Mouse (Mus musculus) kidney, postnatal 14 days (tissue): Measurements from ENCODE around the gene Csta1.
A peak's percentile ranks its signal among the peaks of the same experiment; 100 is the strongest.
"Not testable (repeated sequence)": the region's sequence is repeated elsewhere in the genome, so short reads cannot be mapped to it uniquely, and the experiment has no call there.

Experiments used
- DNase-seq: peaks from one replicate; pipeline ENCODE4 v3.0.0; 2022; ENCODE audit warnings: mixed read lengths

The Csta1 gene

GRCm38 (mm10) chr16:36131141-36131540 lies at the start of gene Csta1:
Gene Csta1 (minus strand): TSS chr16:36131241.
- DNase-seq: no peak

- DNase-seq: no peak
Measured at GRCm38 (mm10) chr16:36179910-36180309, 48.9 kb upstream of the Csta1 start.

- no peak for DNase-seq
Measured at GRCm38 (mm10) chr16:36176108-36176507, 45.1 kb upstream of the Csta1 start.

GRCm38 (mm10) chr16:36167841-36168240 lies 36.8 kb upstream of the Csta1 start:
- DNase-seq: not testable (repeated sequence)

GRCm38 (mm10) chr16:36156402-36156975 lies 25.4 kb upstream of the Csta1 start, which contains the start of gene Stfa2l1:
Gene Stfa2l1 (plus strand): TSS chr16:36156811.
- no peak for DNase-seq

GRCm38 (mm10) chr16:36138201-36138600 lies 7.2 kb upstream of the Csta1 start:
- DNase-seq: no peak

GRCm38 (mm10) chr16:36128092-36128491 lies 2.9 kb downstream of the Csta1 start:
- peak; percentile 22 for DNase-seq

GRCm38 (mm10) chr16:36115751-36116150 lies 15.3 kb downstream of the Csta1 start:
- not testable (repeated sequence) for DNase-seq

- not testable (repeated sequence) for DNase-seq
Measured at GRCm38 (mm10) chr16:36111486-36111885, 19.6 kb downstream of the Csta1 start.

- no peak for DNase-seq
Measured at GRCm38 (mm10) chr16:36102211-36102610, 28.8 kb downstream of the Csta1 start.

- no peak for DNase-seq
Measured at GRCm38 (mm10) chr16:36101526-36101925, 29.5 kb downstream of the Csta1 start.

GRCm38 (mm10) chr16:36097813-36098499 lies 33.1 kb downstream of the Csta1 start:
- DNase-seq: not testable (repeated sequence)

GRCm38 (mm10) chr16:36094079-36094478 lies 37.0 kb downstream of the Csta1 start:
- DNase-seq: no peak

GRCm38 (mm10) chr16:36090785-36091509 lies 40.1 kb downstream of the Csta1 start:
- DNase-seq: no peak

- peak; percentile 41 for DNase-seq
Measured at GRCm38 (mm10) chr16:36089850-36090616, 41.0 kb downstream of the Csta1 start.

- peak; percentile 43 for DNase-seq
Measured at GRCm38 (mm10) chr16:36089065-36089464, 42.0 kb downstream of the Csta1 start.

- DNase-seq: peak; percentile 32
Measured at GRCm38 (mm10) chr16:36087846-36088245, 43.2 kb downstream of the Csta1 start.

- no peak for DNase-seq
Measured at GRCm38 (mm10) chr16:36079916-36080315, 51.1 kb downstream of the Csta1 start.

GRCm38 (mm10) chr16:36074772-36075171 lies 56.3 kb downstream of the Csta1 start:
- no peak for DNase-seq

- no peak for DNase-seq
Measured at GRCm38 (mm10) chr16:36072410-36073011, 58.5 kb downstream of the Csta1 start.

GRCm38 (mm10) chr16:36071450-36072379 lies 59.3 kb downstream of the Csta1 start, which contains the start of the genes Fam162a and Ccdc58:
Gene Fam162a (minus strand): TSS chr16:36071594.
Gene Ccdc58 (plus strand): TSS chr16:36071685.
- DNase-seq: peak; percentile 95
